Mouse (Mus musculus) lung, postnatal 25 days (tissue): ENCODE measurements around the gene Dmkn.
A peak's percentile ranks its signal among the peaks of the same experiment; 100 is the strongest.

ENCODE experiments used
- DNase-seq: peaks from one replicate; pipeline ENCODE4 v3.0.0; 2022; ENCODE audit warnings: low spot score

The Dmkn gene

GRCm38 (mm10) chr7:30761769-30762352, 1.7 kb upstream of the Dmkn start:
- DNase-seq, result no peak

GRCm38 (mm10) chr7:30765173-30765572, 1.6 kb downstream of the Dmkn start:
- no peak for DNase-seq

- no peak for DNase-seq
Observed at GRCm38 (mm10) chr7:30766408-30766807, 2.9 kb downstream of the Dmkn start.

- no peak for DNase-seq
Observed at GRCm38 (mm10) chr7:30769236-30769635, 5.7 kb downstream of the Dmkn start.

GRCm38 (mm10) chr7:30776104-30776503, 12.5 kb downstream of the Dmkn start:
- DNase-seq, result no peak

- DNase-seq, result no peak
Observed at GRCm38 (mm10) chr7:30777081-30777579, 13.6 kb downstream of the Dmkn start.

GRCm38 (mm10) chr7:30777911-30778310, 14.4 kb downstream of the Dmkn start:
- DNase-seq, result no peak

- DNase-seq, result no peak
Observed at GRCm38 (mm10) chr7:30781792-30782191, 18.2 kb downstream of the Dmkn start.

- no peak for DNase-seq
Observed at GRCm38 (mm10) chr7:30782658-30783057, 19.1 kb downstream of the Dmkn start.

GRCm38 (mm10) chr7:30785154-30785553, 21.6 kb downstream of the Dmkn start:
- peak; percentile 42 for DNase-seq

- DNase-seq, result no peak
Observed at GRCm38 (mm10) chr7:30785721-30786546, 22.4 kb downstream of the Dmkn start.

GRCm38 (mm10) chr7:30787377-30788022, 23.9 kb downstream of the Dmkn start, which contains the start of gene Krtdap:
Gene Krtdap (plus strand): TSS chr7:30787896.
- DNase-seq, result no peak

GRCm38 (mm10) chr7:30790141-30790540, 26.6 kb downstream of the Dmkn start:
- no peak for DNase-seq

GRCm38 (mm10) chr7:30791921-30792320, 28.4 kb downstream of the Dmkn start:
- no peak for DNase-seq

GRCm38 (mm10) chr7:30794921-30795320, 31.4 kb downstream of the Dmkn start:
- DNase-seq, result no peak

GRCm38 (mm10) chr7:30796790-30797189, 33.2 kb downstream of the Dmkn start:
- no peak for DNase-seq

- DNase-seq, result no peak
Observed at GRCm38 (mm10) chr7:30800653-30801052, 37.1 kb downstream of the Dmkn start.

- DNase-seq, result no peak
Observed at GRCm38 (mm10) chr7:30803256-30803655, 39.7 kb downstream of the Dmkn start.

GRCm38 (mm10) chr7:30804026-30804715, 40.6 kb downstream of the Dmkn start:
- peak; percentile 59 for DNase-seq

GRCm38 (mm10) chr7:30805924-30806323, 42.4 kb downstream of the Dmkn start:
- DNase-seq, result peak; percentile 39

- no peak for DNase-seq
Observed at GRCm38 (mm10) chr7:30810319-30810718, 46.8 kb downstream of the Dmkn start.

- peak; percentile 13 for DNase-seq
Observed at GRCm38 (mm10) chr7:30811757-30812290, 48.3 kb downstream of the Dmkn start.
